Mouse (Mus musculus) adrenal gland, adult 18-20 months (tissue): ENCODE measurements around the gene Arl1. TPM values are rescaled to one million over a fixed set of nuclear protein-coding genes. Genes with fewer than 3 reads are reported as not detected.
"Not testable (repeated sequence)": the region's sequence is repeated elsewhere in the genome, so short reads cannot be mapped to it uniquely, and the experiment has no call there.

ENCODE experiments used
- DNase-seq, 2 experiments: peaks; one replicate each; pipeline ENCODE4 v3.0.0; 2021 to 2022; ENCODE audit warnings: low spot score in 2 of 2
- long read RNA-seq, 2 experiments: library from polyadenylated mRNA; stranded (forward); transcript quantifications; one replicate each; pipeline ENCODE4 v2.0.0; 2021
- total RNA-seq, 2 experiments: library from RNA; stranded (reverse); gene quantifications; 1 replicate in 1 of 2; 2 replicates in 1 of 2; pipeline ENCODE4 v1.2.3; 2021

The Arl1 gene
- 100 to 1,000 TPM in 1 of 2 experiments, 10 to 100 TPM in 1; 96.8 to 104 TPM for total RNA-seq
- long read RNA-seq, experiment 1, transcript Arl1-202 (6 exons, 2,080 nt), result major isoform, 115 of 120 reads
- long read RNA-seq, experiment 1, partial matches to known transcripts, result 2 of 120 reads
- long read RNA-seq, experiment 1, other reads (novel, unspliced or antisense), result 3 of 120 reads
- long read RNA-seq, experiment 2, transcript Arl1-202 (6 exons, 2,080 nt), result major isoform, 378 of 392 reads
- long read RNA-seq, experiment 2, partial matches to known transcripts, result 4 of 392 reads
- long read RNA-seq, experiment 2, other reads (novel, unspliced or antisense), result 10 of 392 reads

DNA sequence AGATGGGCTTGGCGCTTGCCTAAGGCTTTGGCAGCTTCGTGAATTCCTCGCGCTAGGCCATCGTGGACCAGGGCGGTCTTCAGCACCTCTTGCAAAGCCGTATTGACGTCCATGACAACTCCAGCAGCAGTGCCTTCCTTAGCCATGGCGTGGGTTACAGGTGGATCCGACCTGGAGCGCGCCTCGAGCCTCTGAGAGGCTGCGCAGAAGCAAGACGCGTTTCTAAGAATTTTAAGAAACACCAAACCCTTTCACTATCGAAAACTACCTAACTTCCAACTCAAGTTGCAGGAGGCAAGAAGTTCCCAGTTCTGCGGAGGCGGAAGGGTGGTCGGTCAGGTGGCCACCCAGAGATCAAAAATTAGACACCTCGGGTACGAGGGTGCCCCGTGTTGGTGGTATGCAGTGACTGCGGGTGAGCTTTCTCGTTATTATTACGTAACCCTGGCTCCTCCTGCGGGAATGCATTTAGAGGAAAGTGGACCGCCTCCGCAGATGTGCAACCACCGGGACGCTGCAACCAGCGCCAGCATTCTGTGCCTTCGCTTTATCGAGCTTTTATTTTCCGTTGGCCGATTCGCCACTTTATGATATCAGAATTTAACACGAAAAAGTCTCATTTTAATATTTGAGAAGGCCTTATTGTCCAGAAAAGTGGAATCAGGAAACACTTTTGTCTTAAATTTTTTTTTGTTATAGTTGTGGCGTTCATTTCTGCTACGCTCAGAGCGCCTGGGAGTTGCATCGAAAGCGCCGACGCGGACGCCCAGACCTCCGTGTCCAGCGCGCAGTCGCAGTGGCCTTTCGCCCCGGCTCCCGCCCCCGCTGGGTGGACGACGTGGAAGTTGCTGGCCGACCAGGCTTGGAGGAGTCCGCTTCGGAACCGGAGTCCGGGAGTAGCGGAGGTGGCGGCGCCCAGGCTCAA lies at the start of gene Arl1:
Gene Arl1 (plus strand): TSS at position 288 of the 925 bp plus-strand sequence.
- DNase-seq, result peak; percentile 95 to 96

DNA sequence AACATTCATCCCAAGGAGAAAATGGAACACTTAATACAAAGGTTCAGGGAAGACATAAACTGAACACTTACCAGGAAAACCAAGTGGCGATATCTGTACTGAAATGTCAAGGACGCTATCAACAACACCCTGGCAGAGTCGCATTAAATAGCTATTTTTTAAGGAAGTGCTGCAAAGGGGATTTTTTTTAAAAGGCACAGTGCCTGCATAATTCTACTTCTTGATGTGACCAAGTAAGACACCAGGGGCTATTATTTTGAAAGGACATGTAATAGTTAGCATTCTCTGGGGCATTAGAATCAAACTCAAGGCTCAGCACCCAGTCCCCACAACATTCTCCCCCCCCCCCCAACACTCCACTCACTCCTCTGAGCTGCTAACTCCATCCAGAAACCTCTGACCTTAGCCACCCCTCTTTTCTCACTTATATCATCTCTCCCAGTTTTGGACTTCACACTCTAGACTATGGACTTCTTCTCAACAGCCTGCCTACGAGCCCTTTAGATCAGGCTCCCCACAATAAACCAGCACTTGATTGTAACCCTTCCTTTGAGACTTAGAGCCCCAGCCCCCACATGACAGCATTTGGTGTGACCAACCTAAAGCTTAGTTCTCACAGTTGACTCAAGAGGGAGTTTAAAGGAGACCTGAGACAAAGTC lies 47.6 kb upstream of the Arl1 start:
- no peak for DNase-seq

DNA sequence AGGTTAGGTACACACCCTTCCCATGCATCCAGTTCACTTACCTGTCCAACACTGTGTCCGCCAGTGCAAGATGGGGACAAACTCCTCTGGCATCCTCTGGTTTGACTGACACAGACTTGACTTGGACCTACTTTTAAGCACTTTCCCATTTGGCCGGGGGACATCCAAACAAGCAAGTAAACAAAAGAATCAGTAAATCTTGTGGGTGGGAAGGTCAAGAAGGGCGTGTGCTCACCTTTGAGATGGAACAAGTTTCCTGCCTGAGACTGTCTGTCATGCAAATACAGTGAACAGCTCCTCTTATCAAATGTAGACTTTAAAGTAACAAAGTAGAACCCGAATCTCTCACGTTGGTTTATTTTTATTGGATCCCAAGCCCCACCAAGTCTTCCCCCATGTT lies 45.7 kb upstream of the Arl1 start, which contains the start of gene Spic:
Gene Spic (minus strand): TSS at position 91 of the 400 bp plus-strand sequence.
- no peak for DNase-seq

DNA sequence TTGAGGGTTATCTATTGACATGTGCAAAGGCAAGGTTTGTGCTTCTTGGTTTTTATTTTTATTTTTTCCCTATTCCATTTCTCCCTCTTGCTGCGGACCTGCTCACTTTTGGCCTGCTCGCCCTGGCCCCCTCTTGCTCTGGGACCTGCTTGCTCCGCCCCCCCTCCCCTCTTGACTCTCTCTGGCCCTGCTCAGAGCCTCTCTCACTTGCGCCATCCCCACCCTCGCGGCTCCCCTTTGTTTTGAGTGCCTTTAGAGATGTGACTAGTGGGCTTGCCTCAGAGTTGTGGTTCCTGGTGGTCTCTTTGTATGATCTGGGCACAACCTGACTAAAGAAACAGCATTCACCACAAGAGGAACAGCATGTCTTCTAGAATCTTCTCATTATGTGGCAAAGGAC lies 29.7 kb upstream of the Arl1 start:
- no peak for DNase-seq

DNA sequence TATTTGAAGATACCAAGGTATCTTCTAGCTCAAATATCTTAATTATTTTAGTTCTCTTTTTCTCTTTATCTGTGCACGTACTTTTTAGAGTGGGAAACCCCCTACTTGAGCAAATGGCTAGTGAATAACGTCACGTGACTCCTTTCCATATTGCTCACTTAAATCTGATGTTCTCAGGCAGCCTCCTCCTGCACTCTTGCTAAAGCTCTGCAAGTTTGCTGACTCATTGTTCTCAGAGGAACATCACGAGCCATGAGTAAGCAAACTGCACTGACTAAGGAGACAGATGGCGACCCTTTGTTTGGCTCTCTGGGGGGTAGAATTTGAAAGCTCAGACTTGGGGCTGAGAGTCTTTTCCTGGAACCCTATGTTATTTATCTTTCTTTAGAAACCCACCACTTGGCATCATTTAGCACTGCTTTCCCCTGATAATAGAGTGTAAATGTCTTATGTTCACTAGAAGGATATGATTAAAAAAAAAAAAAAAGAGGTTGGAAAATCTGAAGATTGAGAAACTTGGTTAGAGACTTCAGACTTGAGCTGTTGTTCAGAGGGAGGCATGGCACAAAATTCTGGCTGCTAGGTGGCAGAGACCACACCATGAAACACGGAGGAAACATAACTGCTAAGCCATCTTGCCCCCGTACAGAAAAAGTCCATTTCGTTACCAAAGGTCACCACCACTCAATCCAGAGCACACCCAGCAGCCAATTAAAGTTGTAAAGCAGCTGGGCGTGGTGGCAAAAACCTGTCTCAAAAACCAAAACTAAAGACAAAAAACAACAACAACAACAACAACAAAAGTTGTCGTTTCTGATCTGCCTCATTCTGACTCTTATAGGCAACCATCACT lies 21.8 kb upstream of the Arl1 start:
- DNase-seq, result no peak

DNA sequence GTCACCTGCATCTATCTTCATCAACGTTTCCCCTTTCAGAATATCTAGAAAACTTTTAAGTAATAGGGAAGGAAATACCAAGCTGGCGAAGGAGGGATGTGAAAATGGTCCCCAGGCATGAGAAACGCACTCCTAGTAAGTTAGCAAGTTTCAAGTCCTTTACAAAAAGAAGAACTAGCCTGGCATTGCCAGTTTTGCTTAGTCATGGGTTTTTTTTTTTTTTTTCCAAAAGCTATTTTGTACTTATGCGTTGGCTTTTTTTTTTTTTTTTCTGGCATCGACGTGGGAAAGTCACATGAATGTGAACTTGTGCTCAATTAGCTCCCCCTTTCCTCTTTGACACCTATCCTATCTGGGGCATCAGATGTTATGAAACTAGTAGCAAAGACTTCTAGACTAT lies 18.3 kb upstream of the Arl1 start:
- no peak for DNase-seq

DNA sequence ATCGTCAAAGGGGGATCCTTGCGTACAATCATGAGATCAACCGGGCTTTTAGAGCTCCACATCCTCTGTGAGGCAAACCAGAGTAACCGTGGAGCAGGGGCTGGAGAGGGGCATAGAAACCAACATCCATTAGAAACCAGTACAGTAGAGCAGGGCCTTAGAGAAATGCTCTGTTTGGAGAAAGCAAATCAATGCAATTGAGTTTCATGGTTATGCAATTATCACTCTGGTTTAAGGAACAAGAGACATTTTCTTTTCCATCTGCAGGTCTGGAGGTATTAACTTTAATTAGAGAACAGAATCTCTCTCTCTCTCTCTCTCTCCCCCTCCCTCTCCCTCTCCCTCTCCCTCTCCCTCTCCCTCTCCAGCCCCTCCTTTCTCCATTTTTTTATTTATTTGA lies 15.9 kb upstream of the Arl1 start:
- DNase-seq, result no peak

DNA sequence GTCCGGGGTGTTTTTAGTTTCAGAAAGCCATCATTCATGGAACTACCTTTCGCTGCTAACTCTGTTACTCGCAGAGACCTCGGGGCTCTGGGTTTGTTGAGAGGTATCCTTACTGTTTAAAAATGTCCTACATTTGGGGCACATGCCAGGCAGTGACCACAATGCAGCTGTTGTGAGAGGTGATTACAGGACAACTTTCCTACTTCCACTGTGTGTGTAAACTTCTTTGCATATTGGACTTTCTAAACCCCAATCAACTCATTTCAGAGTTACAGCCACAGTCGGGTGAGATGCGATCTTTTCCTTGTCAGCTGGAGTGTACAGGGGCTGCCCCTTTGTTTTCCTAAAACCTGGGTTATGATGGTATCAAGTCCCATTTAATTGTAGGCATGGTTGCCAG lies 15.0 kb upstream of the Arl1 start:
- no peak for DNase-seq

DNA sequence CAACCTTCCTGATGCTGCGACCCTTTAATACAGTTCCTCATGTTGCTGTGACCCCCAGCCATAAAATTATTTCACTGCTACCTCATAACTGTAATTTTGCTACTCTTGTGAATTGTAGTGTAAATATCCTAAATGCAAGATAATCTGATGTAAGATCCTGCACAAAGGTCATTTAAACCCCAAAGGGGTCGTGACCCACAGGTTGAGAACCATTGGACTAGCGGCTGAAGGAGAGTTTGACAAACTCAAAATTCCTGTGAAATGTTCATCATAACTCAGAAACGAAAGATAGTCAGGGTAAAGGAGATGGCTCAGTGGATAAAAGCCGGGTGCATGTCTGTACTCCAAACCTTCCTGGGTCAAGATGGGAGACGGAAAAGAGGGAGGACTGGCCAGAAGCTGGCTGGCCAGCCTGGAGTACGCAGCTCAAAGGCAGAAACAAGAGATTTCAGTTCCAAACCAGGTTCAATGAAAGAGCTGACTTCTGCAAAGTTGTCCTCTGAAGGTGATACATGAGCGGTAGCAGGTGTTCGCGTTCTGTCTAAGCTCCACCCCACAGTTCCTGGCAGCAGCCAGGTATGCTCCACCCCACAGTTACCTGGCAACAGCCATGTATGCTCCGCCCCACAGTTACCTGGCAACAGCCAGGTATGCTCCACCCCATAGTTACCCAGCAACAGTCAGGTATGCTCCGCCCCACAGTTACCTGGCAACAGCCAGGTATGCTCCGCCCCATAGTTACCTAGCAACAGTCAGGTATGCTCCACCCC lies 13.5 kb upstream of the Arl1 start:
- DNase-seq, result no peak

DNA sequence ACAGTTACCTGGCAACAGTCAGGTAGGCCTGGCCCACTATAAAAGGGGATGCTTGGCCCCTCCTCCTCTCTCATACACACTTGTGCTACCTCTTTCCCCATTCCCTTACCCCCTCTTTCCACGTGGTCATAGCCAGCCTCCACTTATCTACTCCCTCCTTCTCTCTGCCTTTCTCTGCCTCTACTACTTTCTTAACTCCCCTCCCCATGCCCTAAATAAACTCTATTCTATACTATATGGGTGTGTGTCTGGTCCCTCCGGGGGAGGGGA lies 13.0 kb upstream of the Arl1 start:
- DNase-seq, result no peak

DNA sequence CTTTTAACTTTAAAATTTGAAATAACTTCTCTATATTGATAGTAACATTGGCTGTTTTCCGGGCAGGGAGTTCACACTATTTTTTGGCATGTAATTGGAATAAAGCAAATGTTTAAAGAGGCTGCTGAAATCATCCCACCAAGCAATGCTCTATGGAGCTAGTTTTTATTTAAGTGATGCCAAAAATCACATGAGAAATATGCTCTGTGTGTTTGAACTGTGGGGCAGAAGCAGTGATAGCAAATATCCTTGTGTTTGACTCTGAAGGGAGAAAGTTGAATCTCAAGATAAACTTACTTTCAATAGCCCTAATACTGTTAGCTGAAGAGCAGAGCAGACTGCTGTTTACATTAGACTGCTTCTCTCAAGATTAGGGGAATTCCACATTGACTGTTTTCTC lies 11.0 kb upstream of the Arl1 start:
- DNase-seq, result no peak

DNA sequence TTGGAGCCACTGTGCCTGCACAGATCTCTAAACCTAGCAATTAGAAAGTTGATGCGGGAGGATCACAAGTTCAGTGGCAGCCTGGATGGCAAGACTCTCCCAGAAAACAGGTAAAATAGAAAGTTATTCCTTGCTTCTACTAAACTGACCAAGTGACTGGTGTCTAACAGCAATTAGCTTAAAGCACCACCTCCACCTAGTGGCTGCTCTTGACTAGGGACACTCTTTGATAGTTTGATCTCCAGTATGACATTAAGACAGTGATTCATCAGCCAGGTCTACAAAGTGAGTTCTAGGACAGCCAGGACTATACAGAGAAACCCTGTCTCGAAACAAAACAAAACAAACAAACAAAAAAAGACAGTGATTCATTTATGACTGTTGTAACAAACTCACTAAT lies 5.3 kb upstream of the Arl1 start:
- DNase-seq, result peak in 1 of 2 experiments; percentile 9

DNA sequence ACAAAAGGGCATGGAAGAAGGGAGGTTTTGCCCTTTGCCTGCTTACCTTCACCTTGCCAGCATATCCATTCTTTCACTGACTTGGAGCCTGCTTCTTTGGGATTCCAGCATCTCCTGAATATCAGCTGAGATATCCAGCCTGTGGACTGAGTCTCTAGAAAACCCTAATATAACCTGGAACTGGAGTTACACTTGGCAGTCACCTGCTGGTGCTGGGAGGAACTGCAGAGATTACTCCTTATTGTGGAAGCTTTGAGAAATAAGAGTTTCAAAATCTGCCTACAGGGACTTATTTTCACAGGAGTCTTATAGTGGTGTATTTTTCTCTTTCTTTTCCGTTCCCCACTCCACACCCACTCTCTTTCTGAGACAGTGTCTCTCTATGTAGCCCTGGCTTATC lies 3.5 kb upstream of the Arl1 start:
- no peak for DNase-seq

DNA sequence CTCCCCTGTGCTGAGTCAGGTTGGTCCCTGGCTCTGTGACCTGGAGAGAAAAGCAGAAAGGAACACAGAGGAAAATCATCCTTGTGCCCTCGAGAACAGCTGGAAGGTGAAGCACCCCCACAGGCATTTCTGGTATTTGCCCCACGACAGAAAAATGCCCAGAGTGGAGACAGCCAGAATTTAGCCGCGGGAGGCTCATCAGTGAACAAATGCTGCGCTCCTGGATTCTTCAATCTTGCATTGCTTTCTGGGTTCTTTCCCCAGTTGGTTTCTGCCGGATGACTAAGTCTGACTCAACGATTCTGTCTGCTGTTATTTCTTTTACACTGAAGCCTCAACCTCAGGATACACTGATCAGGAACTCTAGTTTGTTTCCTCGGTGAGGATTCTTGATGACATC lies 2.5 kb upstream of the Arl1 start:
- peak in 1 of 2 experiments; percentile 6 for DNase-seq

DNA sequence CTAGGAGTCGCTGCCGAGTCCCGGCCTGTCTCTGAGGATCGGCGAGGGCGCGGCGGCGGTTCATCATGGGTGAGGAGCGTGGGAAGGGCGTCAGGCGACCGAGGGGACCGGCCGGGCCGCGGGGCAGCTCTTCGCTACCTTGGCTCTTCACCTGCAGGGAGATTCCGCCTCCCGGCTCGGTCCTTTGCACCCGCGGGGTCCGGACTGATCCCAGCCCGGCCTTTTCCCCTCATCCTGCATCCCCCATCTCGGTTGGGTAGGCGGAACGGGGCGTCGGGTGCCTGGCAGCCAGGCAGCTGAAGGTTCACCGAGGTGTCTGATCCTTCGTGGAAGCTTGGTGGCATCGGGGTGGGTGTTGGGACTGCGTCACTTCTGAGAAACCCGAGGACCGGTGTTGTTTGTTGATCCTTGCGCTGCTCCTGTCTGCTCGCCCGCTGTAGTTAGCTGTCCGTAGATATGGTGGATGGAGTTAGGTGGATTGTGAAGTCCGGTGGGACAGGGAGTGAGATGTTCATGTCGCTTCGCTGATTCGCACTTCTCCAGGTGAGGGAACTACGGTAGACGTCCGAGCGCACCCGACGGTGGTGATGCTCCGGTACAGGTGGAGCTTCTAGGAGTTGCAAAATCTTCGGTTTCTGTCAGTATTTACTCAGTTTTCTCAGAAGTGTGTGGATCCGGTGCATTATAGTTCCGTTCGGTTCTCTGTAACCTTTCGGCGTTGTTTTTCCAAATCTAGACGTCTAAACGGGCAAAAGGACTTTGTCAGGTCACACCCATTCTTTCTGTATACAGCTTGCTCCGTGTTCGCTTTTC lies 1.0 kb downstream of the Arl1 start:
- no peak for DNase-seq

DNA sequence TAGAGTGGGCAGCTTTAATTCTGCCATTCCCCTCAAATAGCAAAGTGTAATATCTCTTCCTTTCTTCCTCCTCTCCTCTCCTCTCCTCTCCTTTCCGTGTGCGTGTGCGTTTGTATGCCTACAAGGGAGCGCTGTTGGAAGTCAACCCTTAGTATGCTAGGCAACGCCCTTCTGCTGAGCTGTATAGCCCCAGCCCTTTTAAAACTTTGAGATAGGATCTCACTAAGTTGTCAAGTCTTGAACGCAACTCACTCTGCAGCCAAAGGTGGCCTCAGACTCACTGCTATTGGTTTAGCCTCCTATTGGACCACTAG lies 1.6 kb downstream of the Arl1 start:
- no peak for DNase-seq

DNA sequence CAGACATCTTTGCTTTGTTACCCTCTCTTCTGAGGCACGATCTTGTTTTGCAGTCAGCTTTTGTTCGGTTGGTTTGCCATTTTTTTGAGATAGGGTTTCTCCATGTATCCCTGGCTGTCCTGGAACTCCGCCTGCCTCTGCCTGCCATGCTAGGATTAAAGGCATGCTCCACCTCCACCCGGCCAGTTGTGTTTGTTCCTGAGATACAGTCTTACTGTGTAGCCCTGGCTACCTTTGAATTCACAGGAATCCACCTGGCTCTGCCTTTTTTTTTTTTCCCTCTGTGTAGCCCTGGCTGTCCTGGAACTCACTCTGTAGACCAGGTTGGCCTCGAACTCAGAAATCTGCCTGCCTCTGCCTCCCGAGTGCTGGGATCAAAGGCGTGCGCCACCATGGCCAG lies 8.4 kb downstream of the Arl1 start:
- not testable (repeated sequence) for DNase-seq

DNA sequence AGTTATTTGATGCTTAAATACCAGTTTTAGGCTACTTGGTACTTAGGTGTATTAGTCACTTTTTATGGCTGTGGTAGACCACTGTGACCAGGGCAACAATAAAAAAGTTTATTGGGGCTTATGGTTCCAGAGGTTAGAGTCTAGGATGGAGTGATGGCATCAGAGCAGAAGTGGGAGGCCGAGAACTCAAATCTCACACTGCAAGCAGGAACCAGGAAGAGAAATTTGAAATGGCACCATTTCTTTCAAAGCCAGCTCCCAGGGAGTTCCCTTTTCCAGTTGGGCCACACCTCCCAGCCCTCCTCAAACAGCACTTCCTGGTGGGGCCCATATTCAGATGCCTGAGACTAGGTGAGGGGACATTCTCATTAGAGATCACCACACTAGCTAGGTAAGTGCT lies 9.2 kb downstream of the Arl1 start:
- DNase-seq, result no peak

DNA sequence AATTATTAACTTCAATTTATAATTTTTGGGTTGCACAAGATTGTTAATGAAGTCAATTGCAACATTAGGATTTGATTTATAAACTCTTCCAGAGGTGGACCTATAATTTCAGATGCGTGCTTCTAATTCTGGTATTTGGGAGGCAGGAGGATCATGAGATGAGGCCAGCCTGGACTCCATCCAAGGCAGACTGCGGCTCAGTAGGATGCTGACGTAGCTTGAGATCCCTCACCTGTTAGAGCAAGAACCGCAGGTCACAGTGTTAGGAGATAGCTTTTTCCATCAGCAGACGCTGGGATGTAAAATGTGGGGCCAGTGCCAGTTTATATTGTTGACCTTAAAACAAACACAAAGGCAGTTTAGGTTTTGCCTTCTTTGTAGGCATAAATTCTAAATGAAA lies 10.1 kb downstream of the Arl1 start:
- no peak for DNase-seq

DNA sequence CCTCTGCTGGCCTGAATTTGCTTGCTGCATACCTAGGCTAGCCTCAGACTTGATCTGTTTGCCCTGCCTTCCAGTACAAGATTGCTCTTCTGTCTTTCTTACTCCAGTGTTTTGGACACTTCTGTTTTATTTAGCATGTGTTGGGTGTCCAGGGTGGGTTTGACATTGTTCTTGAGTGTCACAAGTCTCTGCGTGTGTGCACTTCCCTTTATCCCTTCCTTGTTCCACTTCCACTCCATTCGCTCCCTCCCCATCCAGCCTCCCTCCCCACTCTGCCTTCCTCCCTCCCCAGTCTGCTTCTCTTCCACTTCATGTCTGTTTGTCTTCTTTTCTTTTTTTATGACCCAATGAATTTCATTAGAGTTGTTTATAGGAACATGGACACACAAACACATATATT lies 10.8 kb downstream of the Arl1 start:
- DNase-seq, result no peak
